Mouse (Mus musculus): Measurements from ENCODE around the gene Lrriq4. TPM values are rescaled to one million over a fixed set of nuclear protein-coding genes. Genes with fewer than 3 reads are reported as not detected.
A peak's percentile ranks its signal among the peaks of the same experiment; 100 is the strongest.

Lrriq4 gene
- not detected for total RNA-seq (2022)

GRCm38 (mm10) chr3:30644207-30644606, at the start of gene Lrriq4:
Gene Lrriq4 (plus strand): TSS chr3:30644507.
- no peak for DNase-seq

GRCm38 (mm10) chr3:30595111-30595832, 49.0 kb upstream of the Lrriq4 start:
- no peak for DNase-seq

GRCm38 (mm10) chr3:30597271-30597670, 47.0 kb upstream of the Lrriq4 start:
- no peak for DNase-seq

GRCm38 (mm10) chr3:30599711-30600545, 44.4 kb upstream of the Lrriq4 start, which contains the start of gene Actrt3:
Gene Actrt3 (minus strand): TSS chr3:30599939.
- no peak for DNase-seq

GRCm38 (mm10) chr3:30600717-30601116, 43.6 kb upstream of the Lrriq4 start:
- DNase-seq = peak; percentile 31

- DNase-seq = peak; percentile 77
Measured at GRCm38 (mm10) chr3:30601175-30601574, 43.1 kb upstream of the Lrriq4 start.

- DNase-seq = no peak
Measured at GRCm38 (mm10) chr3:30601610-30602064, 42.7 kb upstream of the Lrriq4 start.

GRCm38 (mm10) chr3:30602065-30602739, 42.1 kb upstream of the Lrriq4 start, which contains the start of gene Mynn:
Gene Mynn (plus strand): TSS chr3:30602065.
- peak; percentile 95 for DNase-seq

GRCm38 (mm10) chr3:30602740-30603098, 41.6 kb upstream of the Lrriq4 start:
- DNase-seq = no peak

GRCm38 (mm10) chr3:30603256-30603655, 41.1 kb upstream of the Lrriq4 start:
- no peak for DNase-seq

- DNase-seq = no peak
Measured at GRCm38 (mm10) chr3:30608999-30609398, 35.3 kb upstream of the Lrriq4 start.

GRCm38 (mm10) chr3:30610930-30611329, 33.4 kb upstream of the Lrriq4 start:
- DNase-seq = no peak

GRCm38 (mm10) chr3:30620132-30620531, 24.2 kb upstream of the Lrriq4 start:
- no peak for DNase-seq

GRCm38 (mm10) chr3:30633681-30634080, 10.6 kb upstream of the Lrriq4 start:
- no peak for DNase-seq

- DNase-seq = no peak
Measured at GRCm38 (mm10) chr3:30635629-30636028, 8.7 kb upstream of the Lrriq4 start.

GRCm38 (mm10) chr3:30646761-30647160, 2.5 kb downstream of the Lrriq4 start:
- DNase-seq = no peak

GRCm38 (mm10) chr3:30647440-30648090, 3.3 kb downstream of the Lrriq4 start, which contains the start of gene Lrrc34:
Gene Lrrc34 (minus strand): TSS chr3:30647869.
- DNase-seq = no peak

- no peak for DNase-seq
Measured at GRCm38 (mm10) chr3:30648466-30648865, 4.2 kb downstream of the Lrriq4 start.

GRCm38 (mm10) chr3:30650062-30650841, 5.9 kb downstream of the Lrriq4 start:
- DNase-seq = no peak

- no peak for DNase-seq
Measured at GRCm38 (mm10) chr3:30655937-30656336, 11.6 kb downstream of the Lrriq4 start.

GRCm38 (mm10) chr3:30658486-30658885, 14.2 kb downstream of the Lrriq4 start:
- no peak for DNase-seq
